Mouse (Mus musculus) splenic B cell, adult 2 months (primary cell): ENCODE data around the gene Sec1.
A peak's percentile ranks its signal among the peaks of the same experiment; 100 is the strongest.

ENCODE experiments used
- DNase-seq: peaks from one replicate; pipeline ENCODE4 v3.0.0-alpha.2; 2011; ENCODE audit warnings: low read depth, low spot score
- H3K27me3 ChIP-seq: 2 replicates; pipeline ENCODE4 v1.6.1; 2012; ENCODE audit warnings: mild to moderate bottlenecking, low read length, moderate library complexity, mixed read lengths; ENCODE audit not compliant: control insufficient read depth, poor library complexity, insufficient read depth, severe bottlenecking
- H3K36me3 ChIP-seq: 2 replicates; pipeline ENCODE4 v1.6.1; 2012; ENCODE audit warnings: mild to moderate bottlenecking, low read length, moderate library complexity, mixed read lengths; ENCODE audit not compliant: control insufficient read depth, poor library complexity, insufficient read depth, severe bottlenecking

Sec1 gene

GRCm38 (mm10) chr7:45721642-45722347, 27.6 kb upstream of the Sec1 start:
- Histone ChIP-seq H3K36me3 (peaks cover 9% of the 10 kb centered on the region), H3K27me3 (no peaks in the 10 kb centered on the region)
- no peak for DNase-seq

GRCm38 (mm10) chr7:45721234-45721571, 27.0 kb upstream of the Sec1 start:
- no peak for DNase-seq
- Histone ChIP-seq H3K36me3 (peaks cover 9% of the 10 kb centered on the region), H3K27me3 (no peaks in the 10 kb centered on the region)

GRCm38 (mm10) chr7:45720413-45721233, 26.4 kb upstream of the Sec1 start, which contains the start of gene Fam83e:
Gene Fam83e, plus strand, starts transcription at chr7:45721212.
- no peak for DNase-seq

GRCm38 (mm10) chr7:45719738-45720412, 25.7 kb upstream of the Sec1 start:
- H3K36me3 ChIP-seq = peaks cover 9% of the 10 kb centered on the region
- H3K27me3 ChIP-seq = no peaks in the 10 kb centered on the region
- DNase-seq = no peak

More at GRCm38 (mm10) chr7:45720413-45721233, 26.4 kb upstream of the Sec1 start, which contains the start of gene Fam83e:
- Histone ChIP-seq H3K27me3 (no peaks in the 10 kb centered on the region), H3K36me3 (peaks cover 9% of the 10 kb centered on the region)

- Histone ChIP-seq H3K27me3 (no peaks in the 10 kb centered on the region), H3K36me3 (peaks cover 9% of the 10 kb centered on the region)
- no peak for DNase-seq
These were observed 25.0 kb upstream of the Sec1 start for GRCm38 (mm10) chr7:45719180-45719579.

GRCm38 (mm10) chr7:45718331-45718730, 24.1 kb upstream of the Sec1 start:
- peaks cover 9% of the 10 kb centered on the region for H3K36me3 ChIP-seq
- no peak for DNase-seq
- no peaks in the 10 kb centered on the region for H3K27me3 ChIP-seq

- Histone ChIP-seq H3K36me3 (peaks cover 11% of the 10 kb centered on the region), H3K27me3 (no peaks in the 10 kb centered on the region)
- DNase-seq = peak; percentile 99
These were observed 23.7 kb upstream of the Sec1 start, which contains the start of gene Sphk2 for GRCm38 (mm10) chr7:45717918-45718297. Gene Sphk2, minus strand, starts transcription at chr7:45718002.

GRCm38 (mm10) chr7:45716952-45717917, 23.0 kb upstream of the Sec1 start:
- Histone ChIP-seq H3K27me3 (no peaks in the 10 kb centered on the region), H3K36me3 (peaks cover 15% of the 10 kb centered on the region)
- DNase-seq = no peak

- DNase-seq = no peak
- no peaks in the 10 kb centered on the region for H3K27me3 ChIP-seq
- peaks cover 15% of the 10 kb centered on the region for H3K36me3 ChIP-seq
These were observed 22.3 kb upstream of the Sec1 start for GRCm38 (mm10) chr7:45716460-45716857.

GRCm38 (mm10) chr7:45715741-45716459, 21.7 kb upstream of the Sec1 start:
- H3K36me3 ChIP-seq = peaks cover 13% of the 10 kb centered on the region
- DNase-seq = no peak
- H3K27me3 ChIP-seq = no peaks in the 10 kb centered on the region

- no peaks in the 10 kb centered on the region for H3K27me3 ChIP-seq
- peak; percentile 96 for DNase-seq
- peaks cover 14% of the 10 kb centered on the region for H3K36me3 ChIP-seq
These were observed 21.0 kb upstream of the Sec1 start, which contains the start of gene Rpl18 for GRCm38 (mm10) chr7:45715090-45715708. Gene Rpl18, plus strand, starts transcription at chr7:45715457.

- Histone ChIP-seq H3K36me3 (peaks cover 10% of the 10 kb centered on the region), H3K27me3 (no peaks in the 10 kb centered on the region)
- no peak for DNase-seq
These were observed 20.5 kb upstream of the Sec1 start for GRCm38 (mm10) chr7:45714630-45715089.

- DNase-seq = no peak
- Histone ChIP-seq H3K27me3 (no peaks in the 10 kb centered on the region), H3K36me3 (peaks cover 9% of the 10 kb centered on the region)
These were observed 19.8 kb upstream of the Sec1 start for GRCm38 (mm10) chr7:45713881-45714520.
